Mouse (Mus musculus) cerebellum, adult 2 months (tissue): ENCODE measurements around the gene Nccrp1. TPM values are rescaled to one million over a fixed set of nuclear protein-coding genes. Genes with fewer than 3 reads are reported as not detected.

Experiments used
- DNase-seq, 2 experiments: peaks; one replicate each; pipeline ENCODE4 v3.0.0; 2021
- H3K27ac ChIP-seq: fragments of 200-500 bp; 2 replicates; pipeline ENCODE4 v1.5.1; 2012; ENCODE audit warnings: low read length, control low read depth, inconsistent platforms; ENCODE audit not compliant: insufficient read depth
- H3K27me3 ChIP-seq: fragments of 200-500 bp; 2 replicates; pipeline ENCODE4 v1.6.1; 2012; ENCODE audit warnings: inconsistent platforms, mild to moderate bottlenecking, low read length, moderate library complexity; ENCODE audit not compliant: control insufficient read depth, insufficient read depth
- H3K4me1 ChIP-seq: fragments of 200-500 bp; 2 replicates; pipeline ENCODE4 v1.6.1; 2011; ENCODE audit warnings: low read length; ENCODE audit not compliant: control insufficient read depth, insufficient read depth
- H3K4me3 ChIP-seq: fragments of 200-500 bp; replicated peaks from 2 replicates; pipeline ENCODE3; 2011; ENCODE audit warnings: mild to moderate bottlenecking, low read depth, low read length, control low read depth; ENCODE audit not compliant: insufficient read depth
- CTCF ChIP-seq: fragments of 200-500 bp; IDR thresholded peaks from 2 replicates; pipeline ENCODE4 v1.5.1; 2011; ENCODE audit warnings: low read depth, mild to moderate bottlenecking, control low read depth, low read length, moderate library complexity, borderline replicate concordance; ENCODE audit not compliant: insufficient read depth
- POLR2A ChIP-seq: fragments of 200-500 bp; IDR thresholded peaks from 2 replicates; pipeline ENCODE4 v1.6.1; 2011; ENCODE audit warnings: low read length, control low read depth, borderline replicate concordance; ENCODE audit not compliant: insufficient read depth
- WGBS: fragments of 180-500 bp; shearing (Covaris S2); methylation state at CpG from one replicate; pipeline ENCODE4 v1.1.7; 2018; 5-methylcytosine and 5-hydroxymethylcytosine counted together
- polyA plus RNA-seq: library from polyadenylated mRNA; depleted of rRNA; stranded (reverse); fragments of >200 nt; gene quantifications from 2 replicates; pipeline ENCODE4 v1.2.3, GENCODE M21; 2012

Gene Nccrp1
- polyA plus RNA-seq, 1 experiment: 0.67 TPM

GRCm38 (mm10) chr7:28583570-28584344 lies 36.7 kb upstream of the Nccrp1 start:
- peaks cover 6% of the 10 kb centered on the region for H3K4me1 ChIP-seq

GRCm38 (mm10) chr7:28582841-28583240 lies 35.8 kb upstream of the Nccrp1 start:
- no peak overlapping the region for H3K27ac ChIP-seq

More at GRCm38 (mm10) chr7:28583570-28584344, 36.7 kb upstream of the Nccrp1 start:
- no peak overlapping the region for H3K4me3 ChIP-seq
- TF ChIP-seq CTCF: no peak
- no peak for TF ChIP-seq POLR2A
- no peak for DNase-seq
- no peaks in the 10 kb centered on the region for H3K27me3 ChIP-seq
- 78% methylated on average over 8 of the region's 8 CpGs for WGBS
- no peak overlapping the region for H3K27ac ChIP-seq

GRCm38 (mm10) chr7:28581721-28582120 lies 34.7 kb upstream of the Nccrp1 start:
- H3K27me3 ChIP-seq: no peaks in the 10 kb centered on the region
- no peak overlapping the region for H3K27ac ChIP-seq
- TF ChIP-seq CTCF (no peak), POLR2A (no peak)
- WGBS: 68% methylated on average over 4 of the region's 4 CpGs
- H3K4me3 ChIP-seq: no peak overlapping the region
- DNase-seq: no peak
- H3K4me1 ChIP-seq: peaks cover 26% of the 10 kb centered on the region

More at GRCm38 (mm10) chr7:28582841-28583240, 35.8 kb upstream of the Nccrp1 start:
- no peak for DNase-seq
- H3K4me1 ChIP-seq: peaks cover 15% of the 10 kb centered on the region
- TF ChIP-seq CTCF (no peak), POLR2A (no peak)
- no peak overlapping the region for H3K4me3 ChIP-seq
- WGBS: 80% methylated on average over 11 of the region's 11 CpGs
- H3K27me3 ChIP-seq: no peaks in the 10 kb centered on the region

GRCm38 (mm10) chr7:28579826-28580225 lies 32.8 kb upstream of the Nccrp1 start:
- H3K4me3 ChIP-seq: no peak overlapping the region
- H3K4me1 ChIP-seq: peaks cover 33% of the 10 kb centered on the region
- TF ChIP-seq CTCF: no peak
- no peak for TF ChIP-seq POLR2A
- no peak for DNase-seq
- 67% methylated on average over 5 of the region's 5 CpGs for WGBS
- no peaks in the 10 kb centered on the region for H3K27me3 ChIP-seq
- H3K27ac ChIP-seq: no peak overlapping the region

- no peaks in the 10 kb centered on the region for H3K27me3 ChIP-seq
- no peak for TF ChIP-seq POLR2A
- no peak for DNase-seq
- H3K27ac ChIP-seq: no peak overlapping the region
- H3K4me1 ChIP-seq: peaks cover 36% of the 10 kb centered on the region
- WGBS: 94% methylated on average over 5 of the region's 5 CpGs
- H3K4me3 ChIP-seq: no peak overlapping the region
Measured at GRCm38 (mm10) chr7:28578543-28579053, 31.5 kb upstream of the Nccrp1 start.

- H3K4me3 ChIP-seq: no peak overlapping the region
- no peak overlapping the region for H3K27ac ChIP-seq
- 75% methylated on average over 9 of the region's 9 CpGs for WGBS
- peaks cover 42% of the 10 kb centered on the region for H3K4me1 ChIP-seq
- DNase-seq: peak in 1 of 2 experiments; percentile 57
- H3K27me3 ChIP-seq: no peaks in the 10 kb centered on the region
- no peak for TF ChIP-seq CTCF
Measured at GRCm38 (mm10) chr7:28577826-28578542, 30.9 kb upstream of the Nccrp1 start.

GRCm38 (mm10) chr7:28576271-28576914 lies 29.3 kb upstream of the Nccrp1 start:
- TF ChIP-seq CTCF: no peak
- TF ChIP-seq POLR2A: no peak
- Histone ChIP-seq H3K4me3 (no peak overlapping the region), H3K4me1 (peaks cover 48% of the 10 kb centered on the region), H3K27ac (no peak overlapping the region), H3K27me3 (no peaks in the 10 kb centered on the region)
- 49% methylated on average over 5 of the region's 5 CpGs for WGBS
- peak in 1 of 2 experiments; percentile 28 for DNase-seq
